Mouse (Mus musculus) embryonic fibroblast, embryonic 13.5 days (primary cell): ENCODE measurements around the gene Ttc19.

Experiments
- CTCF ChIP-seq: IDR thresholded peaks from 2 replicates; pipeline ENCODE4 v1.5.1; 2011; ENCODE audit warnings: mild to moderate bottlenecking, control low read depth, low read length, moderate library complexity, borderline replicate concordance; ENCODE audit not compliant: insufficient read depth
- POLR2A ChIP-seq: IDR thresholded peaks from 2 replicates; pipeline ENCODE4 v1.6.1; 2011; ENCODE audit warnings: low read depth, mild to moderate bottlenecking, control low read depth, low read length, moderate library complexity

DNA sequence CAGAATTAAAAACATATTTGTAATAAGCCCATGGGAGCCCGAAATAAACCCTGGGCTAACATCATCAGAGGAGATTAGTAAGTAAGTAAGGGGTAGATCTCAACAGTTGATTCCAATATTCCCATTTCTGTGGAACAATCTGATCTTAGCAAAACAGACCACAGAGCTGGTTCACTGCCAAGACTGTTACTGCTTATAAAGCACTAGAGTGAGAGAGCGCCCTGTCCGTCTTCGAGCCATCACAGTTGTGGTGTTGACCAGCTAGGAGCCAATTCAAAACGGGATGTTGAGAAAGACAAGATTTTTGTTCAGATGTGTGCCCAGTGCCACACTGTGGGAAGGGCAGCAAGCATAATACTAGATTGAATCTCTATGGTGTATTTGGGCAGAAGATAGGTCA, 49.9 kb downstream of the Ttc19 start:
- TF ChIP-seq POLR2A (no peak), CTCF (no peak)
